Mouse (Mus musculus) bone marrow macrophage, adult 2 months (primary cell): ENCODE data around the gene Mfap3.

Source experiments
- CTCF ChIP-seq: IDR thresholded peaks from 2 replicates; pipeline ENCODE4 v1.5.1; 2012; ENCODE audit warnings: low read depth, mild to moderate bottlenecking, low read length, moderate library complexity
- POLR2A ChIP-seq: IDR thresholded peaks from 2 replicates; pipeline ENCODE4 v1.6.1; 2012; ENCODE audit warnings: mild to moderate bottlenecking, low read depth, low read length, borderline replicate concordance

- no peak for TF ChIP-seq CTCF
- TF ChIP-seq POLR2A: no peak
Observed at GRCm38 (mm10) chr11:57573686-57574274, 55.3 kb downstream of the Mfap3 start.
